Mouse (Mus musculus): Measurements from ENCODE around the gene Gm20532. TPM values are rescaled to one million over a fixed set of nuclear protein-coding genes. Genes with fewer than 3 reads are reported as not detected.

Gm20532 gene
- total RNA-seq, 2 experiments from 2014 or later: not detected

- no peak for DNase-seq (ENCODE audit: low spot score in 2 of 2)
Observed at GRCm38 (mm10) chr2:26595725-26596435, 9.4 kb downstream of the Gm20532 start.

DNA sequence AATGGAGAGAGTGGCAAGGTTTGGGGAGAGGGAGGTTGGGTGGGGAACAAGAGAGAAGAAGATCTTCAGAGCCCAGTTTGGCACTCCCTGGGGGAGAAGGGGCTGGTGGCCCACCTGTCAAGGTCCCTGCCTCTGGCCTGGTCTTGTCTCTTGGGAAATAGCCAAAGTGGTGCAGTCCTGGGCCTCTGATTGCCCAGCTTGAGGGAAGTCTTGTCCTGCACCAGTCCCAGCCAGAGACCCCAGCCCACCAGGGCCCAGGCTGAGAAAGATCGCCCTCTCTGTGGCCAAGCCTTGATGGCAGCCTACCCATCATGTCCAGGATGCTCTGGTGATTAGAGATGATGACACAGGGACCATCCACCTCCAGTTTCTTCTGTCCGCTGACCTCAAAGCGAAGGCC is 10.5 kb downstream of the Gm20532 start:
- no peak for DNase-seq (ENCODE audit: low spot score in 2 of 2)

- DNase-seq (ENCODE audit: low spot score in 2 of 2): no peak
Observed at GRCm38 (mm10) chr2:26597810-26598209, 11.4 kb downstream of the Gm20532 start.

GRCm38 (mm10) chr2:26598462-26598861 is 12.0 kb downstream of the Gm20532 start:
- no peak for DNase-seq (ENCODE audit: low spot score in 2 of 2)

DNA sequence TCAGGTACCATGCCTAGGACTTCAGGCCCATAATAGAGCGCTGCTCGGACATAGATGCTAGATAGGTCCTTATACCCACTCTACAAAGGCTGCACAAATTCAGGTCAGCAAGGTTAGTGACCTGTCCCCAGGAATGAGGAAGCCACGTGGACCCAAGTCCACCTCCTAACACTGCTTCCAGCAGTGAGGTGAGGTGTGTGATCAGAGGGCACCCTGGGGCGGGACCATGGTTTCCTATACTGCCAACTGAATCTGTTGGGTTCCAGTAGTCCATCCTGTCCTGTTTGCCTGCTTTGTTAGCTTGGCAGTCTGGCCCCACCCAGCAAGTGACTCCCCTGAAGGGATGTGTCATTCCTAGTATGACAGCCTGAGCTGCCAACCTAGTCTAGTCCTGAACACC is 13.5 kb downstream of the Gm20532 start:
- DNase-seq (ENCODE audit: low spot score in 2 of 2): no peak

GRCm38 (mm10) chr2:26600664-26601063 is 14.2 kb downstream of the Gm20532 start:
- DNase-seq (ENCODE audit: low spot score in 2 of 2): no peak

- no peak for DNase-seq (ENCODE audit: low spot score in 2 of 2)
Observed at GRCm38 (mm10) chr2:26601595-26601994, 15.2 kb downstream of the Gm20532 start.

DNA sequence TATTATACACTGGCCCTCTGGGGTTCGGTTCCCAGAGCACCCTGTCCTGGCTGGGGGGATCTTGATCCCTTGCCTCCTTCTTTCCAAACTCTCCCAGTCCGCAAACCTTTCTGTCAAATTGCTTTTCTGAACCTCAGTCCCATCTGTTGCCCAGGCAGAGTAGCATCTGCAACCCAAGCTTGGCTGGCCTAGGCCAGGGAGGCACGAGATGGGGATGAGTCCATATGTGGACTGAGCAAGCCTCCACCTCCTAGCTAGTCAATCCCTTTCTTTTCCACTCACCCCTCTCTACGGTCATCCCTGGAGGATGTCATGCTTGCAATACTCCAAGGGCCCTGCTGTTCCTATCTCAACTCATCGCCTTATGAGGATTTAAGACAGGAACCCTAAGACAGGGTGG is 16.2 kb downstream of the Gm20532 start:
- no peak for DNase-seq (ENCODE audit: low spot score in 2 of 2)

DNA sequence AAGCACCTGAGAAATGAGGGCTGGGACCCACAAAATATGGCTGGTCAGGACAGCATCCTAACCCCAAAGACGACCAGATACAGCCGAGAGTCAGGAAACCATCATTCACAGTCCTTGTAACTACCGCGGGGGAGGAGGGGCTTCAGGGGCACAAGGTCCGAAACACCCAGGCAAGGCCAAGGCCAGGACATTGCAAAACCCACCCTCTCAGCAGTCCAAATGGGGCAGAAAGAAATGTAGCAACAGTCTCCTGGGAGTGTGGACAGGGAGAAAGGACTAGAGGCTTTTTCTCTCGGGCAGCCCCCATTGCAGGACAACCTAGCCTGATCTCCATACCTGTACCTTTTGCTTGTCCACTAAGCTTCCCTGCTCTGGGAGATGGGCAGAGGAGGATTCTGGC is 16.7 kb downstream of the Gm20532 start:
- no peak for DNase-seq (ENCODE audit: low spot score in 2 of 2)

GRCm38 (mm10) chr2:26603720-26604671 is 17.6 kb downstream of the Gm20532 start, which contains the start of gene Agpat2:
Agpat2 (minus strand) TSS chr2:26604417.
- DNase-seq (ENCODE audit: low spot score in 2 of 2): peak; percentile 22 to 31

- DNase-seq (ENCODE audit: low spot score in 2 of 2): no peak
Observed at GRCm38 (mm10) chr2:26605331-26605730, 18.9 kb downstream of the Gm20532 start.

DNA sequence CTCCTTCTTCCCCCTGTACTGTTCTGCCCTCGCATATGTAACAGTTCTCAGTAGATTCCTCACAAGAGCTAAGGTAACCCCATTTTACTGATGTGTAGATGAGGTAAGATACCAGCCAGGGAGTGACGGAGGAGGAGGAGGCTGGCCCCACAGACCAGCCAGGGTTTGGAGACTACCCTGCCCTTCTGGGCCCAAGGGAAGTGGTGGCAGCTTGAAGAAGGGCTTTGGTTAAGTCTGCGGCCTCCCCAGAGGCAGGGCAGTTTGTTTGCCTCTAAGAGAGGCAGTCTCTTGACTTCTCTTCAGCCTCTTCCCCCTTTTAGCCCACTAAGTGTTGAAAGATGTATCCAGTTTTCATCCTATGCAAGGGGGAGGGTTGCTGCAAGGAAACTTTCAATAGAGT is 20.1 kb downstream of the Gm20532 start:
- DNase-seq (ENCODE audit: low spot score in 2 of 2): no peak

DNA sequence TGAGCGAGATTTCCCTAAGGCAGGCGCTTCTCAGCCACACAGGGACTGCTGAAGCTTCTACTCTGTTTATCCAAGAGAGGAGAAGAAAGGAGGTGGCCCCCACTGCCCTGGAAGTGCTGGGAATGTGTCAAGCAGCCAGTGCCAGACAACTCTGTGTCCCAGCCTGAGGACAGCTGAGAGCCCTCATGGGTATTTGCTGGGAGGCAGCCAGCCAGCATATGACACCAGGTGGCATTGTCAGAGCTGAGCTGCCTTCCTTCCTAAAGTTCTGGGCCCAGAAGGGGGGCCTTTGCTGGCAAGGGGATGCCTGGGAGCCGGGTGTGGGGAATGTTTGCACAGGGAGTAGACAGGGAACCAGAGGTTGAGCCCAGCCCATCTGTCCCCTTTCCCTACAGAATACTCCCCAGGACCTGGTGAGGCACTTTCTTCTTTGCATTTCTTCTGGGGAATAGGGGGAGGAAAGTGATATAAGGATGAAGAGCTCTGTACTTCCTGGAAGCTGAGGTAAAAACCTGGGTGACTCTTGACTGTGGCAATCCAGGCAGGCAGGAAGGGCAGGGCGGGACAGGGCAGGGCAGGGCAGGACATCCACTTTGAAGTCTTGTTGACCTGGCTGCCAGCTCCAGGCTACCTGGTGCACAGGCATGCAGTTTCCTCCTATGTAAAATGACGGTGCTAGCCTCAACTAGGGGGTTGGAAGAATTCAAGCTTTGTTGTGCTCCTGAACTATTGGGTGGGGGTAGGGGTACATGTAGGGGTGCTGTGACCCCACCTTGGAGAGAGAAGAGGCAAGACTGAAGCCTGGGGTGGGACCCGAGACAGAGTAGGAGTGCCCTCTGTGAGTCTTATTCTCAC is 20.8 kb downstream of the Gm20532 start:
- DNase-seq (ENCODE audit: low spot score in 2 of 2): no peak

DNA sequence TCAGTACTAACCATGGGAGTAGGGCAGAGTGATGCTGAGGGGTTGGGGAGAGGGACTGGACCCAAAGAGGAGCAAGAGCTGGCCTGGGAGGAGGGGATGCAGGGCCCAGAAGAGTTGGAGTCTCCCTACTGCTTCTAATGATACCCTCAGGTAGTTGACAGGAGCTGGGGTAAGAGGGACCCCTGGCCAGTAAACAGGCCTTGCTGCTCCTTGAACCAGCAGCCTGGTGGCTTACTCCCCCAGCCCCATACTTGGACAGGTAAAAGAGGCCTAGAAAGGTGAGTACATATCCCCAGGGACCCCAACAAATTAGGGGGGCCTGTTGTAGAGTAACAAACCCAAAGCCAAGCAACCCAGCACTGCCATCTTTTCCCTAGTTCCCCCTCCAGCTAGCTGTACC is 22.3 kb downstream of the Gm20532 start:
- no peak for DNase-seq (ENCODE audit: low spot score in 2 of 2)

- no peak for DNase-seq (ENCODE audit: low spot score in 2 of 2)
Observed at GRCm38 (mm10) chr2:26609261-26609661, 22.8 kb downstream of the Gm20532 start.

- DNase-seq (ENCODE audit: low spot score in 2 of 2): no peak
Observed at GRCm38 (mm10) chr2:26610526-26610925, 24.1 kb downstream of the Gm20532 start.

- DNase-seq (ENCODE audit: low spot score in 2 of 2): no peak
Observed at GRCm38 (mm10) chr2:26611054-26611453, 24.6 kb downstream of the Gm20532 start.

DNA sequence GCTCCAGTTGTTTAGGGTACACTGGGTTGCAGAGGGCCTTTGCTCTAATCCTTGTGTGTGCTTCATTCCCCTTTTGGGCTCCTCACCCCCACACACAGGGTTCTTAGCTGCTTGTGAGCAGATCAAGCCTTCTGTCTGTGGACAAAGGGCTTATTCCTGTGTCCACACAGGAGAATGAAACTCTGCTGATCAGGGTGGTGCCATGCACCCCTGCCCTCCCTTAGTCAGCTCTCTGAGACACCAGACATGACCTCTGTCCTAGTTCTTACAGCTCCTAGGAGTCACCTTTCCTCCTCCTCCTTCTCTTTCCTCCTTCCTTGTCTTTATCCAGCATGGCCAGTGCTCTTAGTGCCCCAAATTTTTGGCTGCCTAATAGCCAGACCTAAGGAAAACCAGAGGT is 25.5 kb downstream of the Gm20532 start:
- DNase-seq (ENCODE audit: low spot score in 2 of 2): no peak

GRCm38 (mm10) chr2:26614903-26615302 is 28.5 kb downstream of the Gm20532 start:
- DNase-seq (ENCODE audit: low spot score in 2 of 2): no peak

GRCm38 (mm10) chr2:26615459-26616124 is 29.2 kb downstream of the Gm20532 start:
- no peak for DNase-seq (ENCODE audit: low spot score in 2 of 2)

- no peak for DNase-seq (ENCODE audit: low spot score in 2 of 2)
Observed at GRCm38 (mm10) chr2:26617331-26617730, 30.9 kb downstream of the Gm20532 start.

Measured in layer of hippocampus, postnatal 14 days (tissue).